Mouse (Mus musculus) heart, embryonic 10.5 days (tissue): Measurements from ENCODE around the gene Cd300c2. TPM values are rescaled to one million over a fixed set of nuclear protein-coding genes. Genes with fewer than 3 reads are reported as not detected.

Experiments used
- DNase-seq: peaks from one replicate; pipeline ENCODE4 v3.0.0-alpha.2; 2017; ENCODE audit warnings: low spot score
- H3K27ac ChIP-seq: fragments of 300-500 bp; sonication (generic); 2 replicates; pipeline ENCODE4 v1.5.1; 2016; ENCODE audit warnings: mild to moderate bottlenecking
- H3K27me3 ChIP-seq: fragments of 300-500 bp; sonication (generic); 2 replicates; pipeline ENCODE4 v1.6.1; 2016; ENCODE audit warnings: mild to moderate bottlenecking; ENCODE audit not compliant: poor library complexity, insufficient read depth, severe bottlenecking
- H3K36me3 ChIP-seq: fragments of 300-500 bp; sonication (generic); 2 replicates; pipeline ENCODE4 v1.6.1; 2016; ENCODE audit warnings: mild to moderate bottlenecking, moderate library complexity
- H3K4me1 ChIP-seq: fragments of 300-500 bp; sonication (generic); 2 replicates; pipeline ENCODE4 v1.6.1; 2016; ENCODE audit warnings: mild to moderate bottlenecking
- H3K4me3 ChIP-seq: fragments of 300-500 bp; sonication (generic); 2 replicates; pipeline ENCODE4 v1.5.1; 2016; ENCODE audit warnings: mild to moderate bottlenecking, moderate library complexity
- H3K9me3 ChIP-seq: fragments of 300-500 bp; sonication (generic); 2 replicates; pipeline ENCODE4 v1.6.1; 2016; ENCODE audit warnings: mild to moderate bottlenecking, moderate library complexity
- WGBS: fragments of 180-500 bp; shearing (Covaris S2); methylation state at CpG from one replicate; pipeline ENCODE4 v1.1.7; 2016; 5-methylcytosine and 5-hydroxymethylcytosine counted together
- polyA plus RNA-seq: library from polyadenylated mRNA; unstranded; fragments of >200 nt; fragmentation: Nextera tagmentation; extraction: Ambion mirVana; gene quantifications from 2 replicates; pipeline ENCODE4 v1.2.1, GENCODE M21; 2016

Cd300c2 gene
- polyA plus RNA-seq, 1 experiment from 2014 or later = 0.35 TPM

DNA sequence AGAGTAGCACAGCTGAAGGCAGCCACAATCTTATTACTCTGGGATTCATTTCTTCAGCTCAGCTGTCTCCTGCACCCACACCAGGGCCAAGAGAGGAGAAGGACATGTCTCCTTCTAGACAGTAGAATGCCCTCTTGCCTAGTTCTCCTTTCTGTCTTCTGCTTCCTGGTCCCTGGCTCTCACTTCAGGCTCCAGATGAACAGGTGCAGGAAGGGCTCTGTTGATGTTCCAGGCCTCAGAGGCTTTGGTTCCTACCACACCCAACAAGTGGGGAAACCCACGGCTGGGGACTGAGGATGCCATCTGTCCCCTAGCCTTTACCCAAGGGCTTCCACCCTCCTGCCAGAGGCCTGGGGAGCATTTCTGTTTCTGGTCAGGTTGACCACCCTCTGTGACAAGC, 41.3 kb downstream of the Cd300c2 start:
- no peak overlapping the region for H3K4me3 ChIP-seq
- 70% methylated on average over 1 of the region's 1 CpGs for WGBS
- no peaks in the 10 kb centered on the region for H3K27me3 ChIP-seq
- no peak overlapping the region for H3K27ac ChIP-seq
- no peak for DNase-seq
- H3K36me3 ChIP-seq = no peaks in the 10 kb centered on the region
- no peaks in the 10 kb centered on the region for H3K9me3 ChIP-seq
- H3K4me1 ChIP-seq = peaks cover 17% of the 10 kb centered on the region

Other genes with a start within 250 kb of the Cd300c2 start
- gene Kif19a, start 236.5 kb downstream of the Cd300c2 start, polyA plus RNA-seq = 0.14 TPM in 1 of 2 replicates, not detected in the other
- 0.21 and 0.34 TPM in 2 replicates for gene Btbd17, start 205.9 kb downstream of the Cd300c2 start, polyA plus RNA-seq
- gene Gpr142, start 203.0 kb downstream of the Cd300c2 start, polyA plus RNA-seq = not detected in 2 replicates
- gene Gprc5c, start 150.7 kb downstream of the Cd300c2 start, polyA plus RNA-seq = 36.6 and 46.3 TPM in 2 replicates
- 0.46 and 0.62 TPM in 2 replicates for gene Cd300a, start 111.8 kb downstream of the Cd300c2 start, polyA plus RNA-seq
- gene Cd300lb, start 67.5 kb downstream of the Cd300c2 start, polyA plus RNA-seq = 0.48 and 1.0 TPM in 2 replicates
- not detected in 2 replicates for gene Cd300c, start 32.7 kb downstream of the Cd300c2 start, polyA plus RNA-seq
- not detected in 2 replicates for gene Cd300ld, start 12.0 kb downstream of the Cd300c2 start, polyA plus RNA-seq
- not detected in 2 replicates for gene Cd300ld2, start 14.3 kb upstream of the Cd300c2 start, polyA plus RNA-seq
- not detected in 2 replicates for gene Cd300ld4, start 25.1 kb upstream of the Cd300c2 start, polyA plus RNA-seq
- not detected in 2 replicates for gene Cd300ld5, start 35.9 kb upstream of the Cd300c2 start, polyA plus RNA-seq
- gene Cd300ld3, start 46.5 kb upstream of the Cd300c2 start, polyA plus RNA-seq = not detected in 2 replicates
- gene Cd300e, start 60.3 kb upstream of the Cd300c2 start, polyA plus RNA-seq = 0.09 and 0.26 TPM in 2 replicates
- gene Rab37, start 89.6 kb upstream of the Cd300c2 start, polyA plus RNA-seq = 2.2 and 2.6 TPM in 2 replicates
- 0.08 and 0.27 TPM in 2 replicates for gene Cd300lf, start 132.1 kb upstream of the Cd300c2 start, polyA plus RNA-seq
- 29.5 and 74.6 TPM in 2 replicates for gene Slc9a3r1, start 161.5 kb upstream of the Cd300c2 start, polyA plus RNA-seq
- gene Tmem104, start 185.6 kb upstream of the Cd300c2 start, polyA plus RNA-seq = 9.6 TPM in 2 replicates
- gene Nat9, start 186.0 kb upstream of the Cd300c2 start, polyA plus RNA-seq = 15.8 and 17.0 TPM in 2 replicates